Mouse (Mus musculus) layer of hippocampus, adult 18-20 months (tissue): ENCODE results near the gene Tmem30c. TPM values are rescaled to one million over a fixed set of nuclear protein-coding genes. Genes with fewer than 3 reads are reported as not detected.
A peak's percentile ranks its signal among the peaks of the same experiment; 100 is the strongest.

Experiments used
- DNase-seq, 2 experiments: peaks; one replicate each; pipeline ENCODE4 v3.0.0; 2022; ENCODE audit warnings: low spot score in 2 of 2
- long read RNA-seq: library from polyadenylated mRNA; stranded (forward); transcript quantifications from one replicate; pipeline ENCODE4 v2.0.0, GENCODE M21; 2021
- total RNA-seq, 2 experiments: library from RNA; stranded (reverse); gene quantifications; 2 replicates each; pipeline ENCODE4 v1.2.3; 2021

Tmem30c gene
- under 1 TPM; 0.42 to 0.43 TPM for total RNA-seq
- long read RNA-seq: 0 reads

- DNase-seq: no peak
Measured at GRCm38 (mm10) chr16:57292765-57293164, at the start of gene Tmem30c. Gene Tmem30c, minus strand, starts transcription at chr16:57292865.

DNA sequence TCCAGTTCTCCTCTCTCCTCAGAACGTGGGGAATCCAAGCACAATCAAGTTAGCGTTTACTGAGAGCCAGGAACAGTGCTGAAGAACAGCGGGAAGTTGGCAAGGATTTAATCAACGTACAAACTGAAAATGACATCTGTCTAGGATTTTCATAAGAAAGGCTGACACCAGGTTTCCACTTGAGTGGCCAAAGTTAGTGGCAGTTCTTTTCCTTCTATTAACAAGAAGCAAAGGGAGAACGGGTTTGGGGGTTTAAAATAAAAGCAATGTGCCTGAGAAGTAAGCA, 47.9 kb upstream of the Tmem30c start:
- no peak for DNase-seq

DNA sequence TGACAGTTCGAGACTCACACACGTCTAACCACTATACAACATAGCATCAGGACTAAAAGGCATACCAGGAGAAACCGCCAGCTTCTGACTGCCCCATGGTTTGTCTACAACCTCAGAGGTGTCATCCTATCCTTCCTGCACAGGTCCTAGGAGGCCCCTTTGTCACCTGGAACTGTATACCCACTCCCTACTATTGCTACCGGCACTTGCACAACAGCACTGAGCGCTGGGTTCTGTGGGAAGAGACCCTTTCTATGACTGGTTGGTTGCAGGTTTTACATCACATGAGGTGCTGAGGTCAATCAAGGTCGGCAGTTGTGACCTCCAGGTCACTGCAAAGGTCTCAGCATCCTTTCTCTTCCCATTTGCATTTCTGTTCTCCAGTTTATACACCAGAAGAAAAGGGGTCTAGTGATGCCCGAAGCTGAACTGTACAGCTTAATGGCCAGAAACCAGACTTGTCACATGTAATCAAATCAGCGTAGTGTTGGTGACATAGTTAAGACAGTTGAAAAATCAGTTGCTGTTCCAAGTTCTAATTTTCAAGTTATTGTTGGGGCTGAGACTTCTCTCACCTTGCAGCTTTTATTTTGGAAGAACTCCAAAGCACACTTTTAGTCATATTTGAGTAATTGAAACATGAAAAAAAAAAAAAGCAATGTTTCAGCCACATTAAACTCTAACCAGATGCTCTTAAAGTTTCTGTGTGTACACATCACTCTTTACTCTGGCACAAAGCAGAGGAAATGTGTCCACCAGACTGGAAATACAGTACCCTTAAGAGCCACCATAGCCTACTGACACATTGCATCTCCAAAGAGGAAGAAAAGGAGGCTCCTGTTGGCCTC, 47.3 kb upstream of the Tmem30c start:
- DNase-seq: no peak

DNA sequence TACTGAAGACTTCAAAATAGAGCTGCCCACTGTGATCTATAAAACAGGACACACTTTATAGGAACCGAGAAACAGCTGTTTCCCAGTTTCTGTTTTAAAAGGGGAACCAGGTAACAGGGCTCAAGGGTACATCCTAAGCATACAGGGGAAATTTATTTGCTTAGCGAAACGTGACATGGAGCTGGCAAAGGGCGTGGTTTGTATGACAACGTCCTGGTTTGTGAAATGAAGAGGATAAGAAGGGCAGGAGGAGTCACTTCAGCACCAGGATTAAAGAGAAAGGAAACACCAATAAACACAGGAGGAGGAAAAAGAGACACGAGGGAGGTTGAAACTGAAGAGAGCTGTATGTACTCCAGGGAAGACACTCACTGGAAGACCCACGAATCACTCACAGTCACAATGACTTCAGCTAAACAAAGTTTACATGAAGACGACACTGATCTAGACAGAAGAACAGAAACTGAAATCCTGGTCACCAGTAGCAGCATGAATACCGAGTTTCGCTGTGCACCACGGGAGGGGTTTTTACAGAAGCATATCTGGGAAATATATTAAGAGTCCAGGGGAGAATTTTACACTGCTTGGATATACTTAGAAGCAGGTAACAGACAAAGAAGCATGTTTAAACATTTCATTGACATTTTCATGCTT, 44.2 kb upstream of the Tmem30c start:
- no peak for DNase-seq

GRCm38 (mm10) chr16:57332301-57332700, 39.6 kb upstream of the Tmem30c start:
- no peak for DNase-seq

DNA sequence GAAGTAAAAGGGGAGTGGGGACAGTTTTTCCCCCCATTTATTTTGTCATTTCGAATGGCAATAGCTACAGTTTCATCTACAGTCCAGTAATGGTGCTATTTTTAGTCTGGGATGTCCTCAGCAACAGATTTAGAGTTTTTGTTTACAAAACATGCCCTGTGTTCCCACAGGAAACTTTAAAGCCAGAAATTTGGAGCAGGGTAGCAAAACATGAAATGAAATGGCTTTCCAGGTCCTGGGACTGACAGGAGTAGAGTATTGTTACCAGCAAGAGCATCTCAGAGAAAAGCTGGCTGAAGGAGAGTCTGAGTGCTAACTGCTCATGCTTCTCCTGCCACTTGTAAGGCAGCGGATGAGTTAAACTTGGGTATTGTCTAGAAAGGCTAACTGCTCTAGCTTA, 37.4 kb upstream of the Tmem30c start:
- no peak for DNase-seq

DNA sequence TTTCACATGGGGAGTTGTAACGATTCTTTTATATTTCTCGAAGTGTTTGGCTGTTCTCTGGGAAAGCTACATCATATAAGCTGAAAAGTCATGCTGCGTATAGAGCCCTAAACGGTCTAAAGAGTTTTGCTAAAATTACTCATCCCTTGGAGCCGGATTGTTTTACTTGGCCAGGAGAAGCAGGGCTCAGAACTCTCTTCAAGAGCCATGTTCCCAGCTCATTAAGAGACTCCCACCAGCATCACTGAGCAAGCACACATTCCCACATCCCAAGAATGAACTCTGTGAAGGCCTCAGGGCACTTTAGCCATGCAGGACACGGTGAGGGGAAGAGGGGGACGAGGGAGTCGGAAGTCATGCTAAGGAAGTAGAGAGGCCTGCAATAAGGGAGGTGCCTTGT, 36.4 kb upstream of the Tmem30c start:
- DNase-seq: no peak

GRCm38 (mm10) chr16:57326996-57327395, 34.3 kb upstream of the Tmem30c start:
- no peak for DNase-seq

DNA sequence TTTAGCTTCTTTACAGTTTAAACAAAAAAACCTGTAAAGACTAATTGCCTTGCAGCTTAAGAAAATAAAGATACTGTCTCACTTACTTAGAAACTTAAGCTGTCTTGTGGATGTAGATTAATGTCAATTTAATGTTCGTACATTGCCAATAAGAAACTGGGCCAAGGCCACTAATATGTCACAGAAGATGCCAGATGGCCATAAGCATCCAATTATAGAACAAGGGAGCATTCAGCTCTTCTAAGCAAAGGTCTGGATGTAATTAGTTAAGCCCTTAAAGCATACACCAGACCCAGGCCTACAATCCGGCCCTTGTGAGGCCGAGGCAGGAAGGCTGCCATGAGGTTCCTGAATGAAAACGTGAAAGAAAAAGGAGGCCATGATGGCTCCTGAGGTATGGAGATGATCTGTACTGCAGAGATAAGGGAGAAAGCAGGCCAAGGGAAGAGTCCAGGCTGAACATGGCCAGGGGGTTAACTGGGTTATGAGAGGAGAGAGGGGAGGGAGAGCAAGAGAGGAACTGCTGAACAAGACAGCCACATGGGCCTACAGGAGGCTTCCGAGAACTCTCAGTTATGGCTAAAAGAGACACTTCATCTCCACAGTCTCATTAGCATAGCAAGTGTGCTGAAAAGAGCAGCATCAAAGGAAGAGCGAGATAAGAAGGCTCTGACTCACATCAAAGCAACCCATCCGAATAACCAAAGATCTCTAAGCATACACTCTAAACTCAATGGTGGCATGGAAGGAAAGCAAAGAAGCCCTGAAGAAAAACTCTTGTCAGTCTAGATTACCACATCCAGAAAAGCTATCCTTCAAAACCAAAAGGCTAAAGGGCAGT, 26.8 kb upstream of the Tmem30c start:
- no peak for DNase-seq

- no peak for DNase-seq
Measured at GRCm38 (mm10) chr16:57318637-57319125, 26.0 kb upstream of the Tmem30c start.

DNA sequence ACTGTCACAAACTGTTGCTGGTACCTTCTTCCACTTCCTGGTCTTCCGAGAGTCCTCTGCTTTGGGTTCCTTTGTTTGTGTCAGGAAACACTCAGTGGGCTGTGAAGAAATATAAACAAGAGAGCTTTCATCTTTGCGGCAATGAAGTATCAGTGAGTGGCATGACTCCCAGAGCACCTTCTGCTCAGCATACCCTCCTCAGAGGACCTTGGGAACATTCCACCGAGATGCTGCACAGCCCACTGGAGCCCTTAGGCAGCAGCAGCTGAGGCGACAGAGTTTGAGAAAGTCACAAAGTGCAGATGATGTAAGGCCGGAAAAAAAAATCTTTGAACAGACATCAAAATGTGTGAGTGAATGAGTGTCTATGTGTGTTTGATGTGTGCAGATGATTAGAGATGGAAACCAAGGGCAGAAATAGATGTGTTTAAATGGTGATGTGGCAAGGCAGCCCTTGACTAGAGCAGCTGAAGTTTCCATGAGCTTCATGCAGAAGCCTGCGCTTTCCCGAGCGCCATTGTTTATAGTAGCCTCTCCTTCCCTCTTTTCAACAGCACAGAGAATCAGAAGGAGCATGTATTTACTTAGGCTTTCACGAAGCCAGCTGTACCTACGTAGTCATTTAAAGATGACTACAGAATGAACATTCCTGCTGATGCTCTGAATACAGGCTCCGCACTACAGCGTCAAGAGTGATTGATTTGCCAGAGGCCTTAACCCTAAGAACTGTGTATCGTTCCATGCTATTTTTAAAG, 25.4 kb upstream of the Tmem30c start:
- DNase-seq: no peak

DNA sequence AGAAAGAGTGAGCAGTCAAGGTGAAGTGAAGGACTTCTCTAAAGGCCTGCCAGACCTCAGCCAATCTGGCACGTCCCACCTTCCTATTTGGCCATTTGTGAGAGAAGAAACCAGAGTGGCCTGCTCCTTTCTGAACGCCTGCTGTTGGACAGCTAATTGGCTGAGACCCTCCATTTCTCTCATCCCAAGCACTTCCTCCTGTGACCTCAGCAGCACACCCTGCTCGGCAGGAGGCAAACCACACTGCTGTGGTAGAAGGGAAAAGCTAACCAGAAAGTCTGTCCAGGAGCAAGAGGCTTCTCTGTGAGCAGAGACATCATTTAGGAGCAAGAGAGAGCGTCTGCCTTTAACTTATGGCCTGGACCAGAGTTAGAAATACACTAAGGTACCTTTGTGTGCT, 24.5 kb upstream of the Tmem30c start:
- DNase-seq: no peak

GRCm38 (mm10) chr16:57315026-57315425, 22.4 kb upstream of the Tmem30c start:
- no peak for DNase-seq

- DNase-seq: no peak
Measured at GRCm38 (mm10) chr16:57314236-57314635, 21.6 kb upstream of the Tmem30c start.

GRCm38 (mm10) chr16:57313487-57313886, 20.8 kb upstream of the Tmem30c start:
- no peak for DNase-seq

DNA sequence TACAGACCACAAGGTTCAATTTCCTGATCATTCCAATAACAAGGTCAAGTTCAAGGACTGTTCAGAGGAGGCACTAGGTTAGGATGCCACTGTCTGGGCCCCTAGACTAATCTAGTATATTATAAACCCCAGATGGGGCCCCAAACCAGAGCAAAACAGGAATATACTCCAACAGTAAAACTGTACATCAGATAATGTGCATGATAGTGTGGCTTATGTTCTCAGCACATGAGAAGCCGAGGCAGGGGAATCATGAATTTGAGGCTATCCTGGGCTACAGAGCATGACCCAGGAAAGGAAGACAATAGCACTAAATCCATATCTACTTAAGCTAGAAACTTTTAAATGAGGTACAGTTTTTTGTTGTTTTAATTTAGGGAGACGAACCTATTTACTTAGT, 19.5 kb upstream of the Tmem30c start:
- no peak for DNase-seq

DNA sequence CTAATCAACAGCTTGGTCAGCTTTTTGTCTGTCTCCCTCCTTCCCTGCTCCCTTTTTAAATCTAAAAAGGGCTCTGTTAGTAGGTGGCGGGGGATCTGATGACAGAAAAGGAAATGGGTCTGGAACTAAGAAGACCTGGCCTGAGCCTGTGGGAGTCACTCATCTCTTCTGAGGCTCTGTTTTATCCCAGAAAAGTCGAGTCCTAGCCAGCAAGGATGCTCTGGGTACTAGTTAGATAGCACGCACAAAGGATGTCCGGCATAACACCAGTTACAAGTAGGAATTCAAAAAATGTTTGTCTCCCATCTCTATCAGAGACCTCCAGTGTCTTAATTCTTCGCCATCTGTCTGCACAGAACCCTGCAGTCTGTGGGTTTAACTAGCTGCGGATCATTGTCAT, 12.8 kb upstream of the Tmem30c start:
- peak in 1 of 2 experiments; percentile 15 for DNase-seq

GRCm38 (mm10) chr16:57303716-57304115, 11.1 kb upstream of the Tmem30c start:
- DNase-seq: no peak

DNA sequence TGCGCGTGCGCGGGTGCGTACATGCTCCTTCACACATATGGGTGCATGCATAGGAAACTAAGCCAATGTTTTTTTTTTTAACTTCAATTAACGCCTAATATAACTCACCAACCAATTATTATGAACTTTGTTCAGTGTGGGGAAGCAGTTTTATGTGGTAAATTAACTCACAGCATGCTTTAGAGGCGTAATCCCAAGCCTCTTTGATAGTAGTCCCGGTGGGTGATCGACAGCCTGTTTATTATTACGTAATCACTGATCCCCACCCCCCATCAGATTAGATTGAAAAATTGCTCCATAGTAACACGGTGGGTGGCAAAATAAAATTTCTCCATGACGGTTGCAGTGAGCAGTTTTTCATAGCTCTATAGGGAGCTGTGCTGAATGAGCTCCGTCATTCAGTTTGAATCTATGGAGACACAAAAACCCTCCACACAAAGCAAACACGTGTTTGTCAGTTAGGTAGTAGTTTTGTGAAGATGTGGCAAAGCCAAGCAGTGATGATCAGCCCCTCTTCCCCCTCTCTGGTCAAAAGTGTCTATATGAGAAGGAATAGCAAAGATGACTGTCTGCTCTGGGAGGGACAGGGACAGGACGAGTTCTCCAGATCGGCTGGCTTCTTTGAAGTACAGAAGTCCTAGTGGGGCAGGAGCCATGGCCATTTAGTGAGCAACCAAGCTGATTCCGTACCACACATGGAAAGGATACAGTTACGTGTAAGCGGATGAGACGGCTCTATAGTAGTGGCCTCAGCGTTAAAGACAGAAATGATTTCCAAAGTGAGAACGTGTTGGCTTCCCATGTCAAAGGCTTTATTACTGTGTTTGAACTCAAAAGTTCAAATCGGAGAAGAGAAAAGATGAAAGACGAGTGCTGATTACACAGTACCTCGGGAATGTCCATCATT, 10.4 kb upstream of the Tmem30c start:
- no peak for DNase-seq

- DNase-seq: no peak
Measured at GRCm38 (mm10) chr16:57301512-57302115, 8.9 kb upstream of the Tmem30c start.
